8 mouse cellular contexts compared by ENCODE assay signal in genomic region chr9:21168161-21169123, GRCm38 (mm10). TPM values are rescaled to one million over a fixed set of nuclear protein-coding genes. Genes with fewer than 3 reads are reported as not detected.
DNase-seq lines count a peak whose midpoint lies in the region; ATAC-seq and TF ChIP-seq lines count a peak whose summit lies in the region.

No protein-coding gene starts in this region.

- no peak for ATAC-seq in embryonic facial prominence, embryonic 15.5 days (ENCODE audit: insufficient number of reproducible peaks, low FRiP score, low TSS enrichment, low read depth)
- ATAC-seq in heart, embryonic 13.5 days (ENCODE audit: extremely low read depth, insufficient number of reproducible peaks, low FRiP score, low TSS enrichment) = peak; percentile 70
- ATAC-seq in kidney, embryonic 16.5 days (ENCODE audit: low FRiP score, low TSS enrichment) = peak; percentile 55; the same call in 1 of the 2 replicates
- ATAC-seq in liver, postnatal 0 days = peak; percentile 75
- ATAC-seq in neural tube, embryonic 13.5 days (ENCODE audit: low read depth) = peak; percentile 45

- TF ChIP-seq RAD21 in CH12.LX (IDR thresholded peaks at IDR 0.05; ENCODE audit: low read depth, low read length) = peak; percentile 52

- H3K9me3 ChIP-seq in CH12.LX (replicated peaks; ENCODE audit: low read length) = peaks cover 12% of the 10 kb centered on the region
- no peaks in the 10 kb centered on the region for H3K9me3 ChIP-seq in embryonic facial prominence, embryonic 15.5 days (replicated peaks)
- no peaks in the 10 kb centered on the region for H3K9me3 ChIP-seq in heart, embryonic 13.5 days
- no peaks in the 10 kb centered on the region for H3K9me3 ChIP-seq in kidney, embryonic 16.5 days (ENCODE audit: low read length)
- H3K9me3 ChIP-seq in liver, postnatal 0 days (ENCODE audit: low read length) = no peaks in the 10 kb centered on the region
- no peaks in the 10 kb centered on the region for H3K9me3 ChIP-seq in neural tube, embryonic 13.5 days

- TF ChIP-seq CTCF in CH12.LX (conservative IDR thresholded peaks at IDR 0.05 in 1 of 2, IDR thresholded peaks at IDR 0.05 in 1 of 2; ENCODE audit: low read depth in 2 of 2, low read length in 2 of 2) = peak; percentile 82 to 91
- peak; percentile 95 for TF ChIP-seq CTCF in liver, postnatal 0 days (IDR thresholded peaks at IDR 0.05; ENCODE audit: low read depth)

- peaks cover 0 to 21% of the 10 kb centered on the region in 2 experiments for H3K36me3 ChIP-seq in CH12.LX (replicated peaks in 1 of 2; ENCODE audit: control insufficient read depth in 1 of 2, insufficient read depth in 1 of 2, low read length in 1 of 2)
- H3K36me3 ChIP-seq in embryonic facial prominence, embryonic 15.5 days = no peaks in the 10 kb centered on the region
- H3K36me3 ChIP-seq in heart, embryonic 13.5 days = no peaks in the 10 kb centered on the region
- H3K36me3 ChIP-seq in kidney, embryonic 16.5 days (ENCODE audit: insufficient read depth, low read length) = no peaks in the 10 kb centered on the region
- no peaks in the 10 kb centered on the region for H3K36me3 ChIP-seq in liver, postnatal 0 days (replicated peaks; ENCODE audit: insufficient read depth, low read length)
- H3K36me3 ChIP-seq in neural tube, embryonic 13.5 days = no peaks in the 10 kb centered on the region

- peak overlapping the region; percentile 53 for H3K9ac ChIP-seq in CH12.LX (ENCODE audit: insufficient read depth, low read depth)
- peak overlapping the region; percentile 18; the same call in 1 of the 2 replicates for H3K9ac ChIP-seq in embryonic facial prominence, embryonic 15.5 days
- peak overlapping the region; percentile 83 for H3K9ac ChIP-seq in heart, embryonic 13.5 days
- H3K9ac ChIP-seq in kidney, embryonic 16.5 days (replicated peaks; ENCODE audit: low read length) = peak overlapping the region; percentile 64
- H3K9ac ChIP-seq in liver, postnatal 0 days (replicated peaks) = peak overlapping the region; percentile 58
- peak overlapping the region; percentile 27 for H3K9ac ChIP-seq in neural tube, embryonic 13.5 days

- H3K27me3 ChIP-seq in CH12.LX (replicated peaks) = no peaks in the 10 kb centered on the region
- peaks cover 39% of the 10 kb centered on the region for H3K27me3 ChIP-seq in embryonic facial prominence, embryonic 15.5 days
- peaks cover 38% of the 10 kb centered on the region for H3K27me3 ChIP-seq in heart, embryonic 13.5 days (replicated peaks)
- H3K27me3 ChIP-seq in kidney, embryonic 16.5 days (ENCODE audit: insufficient read depth, low read length) = peaks cover 36% of the 10 kb centered on the region
- H3K27me3 ChIP-seq in liver, postnatal 0 days (ENCODE audit: insufficient read depth, low read length) = peaks cover 33% of the 10 kb centered on the region
- H3K27me3 ChIP-seq in neural tube, embryonic 13.5 days = peaks cover 46% of the 10 kb centered on the region

- DNase-seq in CH12.LX (ENCODE audit: extremely low read depth) = peak; percentile 84
- DNase-seq in adrenal gland, postnatal 14 days = peak; percentile 88
- DNase-seq in liver, postnatal 0 days = peak; percentile 87
- DNase-seq in thymus, postnatal 10 days (ENCODE audit: low spot score in 2 of 2) = peak; percentile 57 to 82

- no peak for TF ChIP-seq EP300 in CH12.LX (IDR thresholded peaks at IDR 0.05; ENCODE audit: low read length)
- no peak for TF ChIP-seq EP300 in liver, postnatal 0 days (IDR thresholded peaks at IDR 0.05; ENCODE audit: low read depth)

- peak overlapping the region; percentile 53 for H3K27ac ChIP-seq in CH12.LX (ENCODE audit: insufficient read depth, low read depth)
- H3K27ac ChIP-seq in embryonic facial prominence, embryonic 15.5 days (replicated peaks) = peak overlapping the region; percentile 80
- peak overlapping the region; percentile 97 for H3K27ac ChIP-seq in heart, embryonic 13.5 days (replicated peaks)
- peak overlapping the region; percentile 94 for H3K27ac ChIP-seq in kidney, embryonic 16.5 days (ENCODE audit: low read length)
- H3K27ac ChIP-seq in liver, postnatal 0 days (ENCODE audit: low read depth) = peak overlapping the region; percentile 83
- peak overlapping the region; percentile 69 for H3K27ac ChIP-seq in neural tube, embryonic 13.5 days (replicated peaks)

- dilution Hi-C loops in CH12.LX (cut with MboI; ENCODE audit: extremely low pct_ligation_motif_present, extremely low pct_unique_long_range_greater_than_20kb, low sequenced_read_pairs) = no loop called here

- peak overlapping the region; percentile 31 to 58 (median 54) for H3K4me3 ChIP-seq in CH12.LX (replicated peaks in 1 of 3; ENCODE audit: low read depth in 2 of 3, low read length in 2 of 3, poor library complexity in 1 of 3)
- peak overlapping the region; percentile 26 for H3K4me3 ChIP-seq in embryonic facial prominence, embryonic 15.5 days (replicated peaks)
- peak overlapping the region; percentile 64 for H3K4me3 ChIP-seq in heart, embryonic 13.5 days
- H3K4me3 ChIP-seq in kidney, embryonic 16.5 days (ENCODE audit: low read length) = peak overlapping the region; percentile 37
- H3K4me3 ChIP-seq in liver, postnatal 0 days (ENCODE audit: low read depth, low read length) = peak overlapping the region; percentile 41
- H3K4me3 ChIP-seq in neural tube, embryonic 13.5 days = no peak overlapping the region

- peak overlapping the region; percentile 51 for H3K4me2 ChIP-seq in CH12.LX (ENCODE audit: insufficient read depth, low read depth, poor library complexity, severe bottlenecking)
- H3K4me2 ChIP-seq in embryonic facial prominence, embryonic 15.5 days (replicated peaks) = peak overlapping the region; percentile 40
- peak overlapping the region; percentile 86 for H3K4me2 ChIP-seq in heart, embryonic 13.5 days
- H3K4me2 ChIP-seq in kidney, embryonic 16.5 days (replicated peaks; ENCODE audit: low read depth, low read length) = peak overlapping the region; percentile 52
- H3K4me2 ChIP-seq in liver, postnatal 0 days (ENCODE audit: low read depth, low read length) = peak overlapping the region; percentile 65
- peak overlapping the region; percentile 40 for H3K4me2 ChIP-seq in neural tube, embryonic 13.5 days

- no peak for TF ChIP-seq POLR2A in CH12.LX (IDR thresholded peaks at IDR 0.05; ENCODE audit: low read depth, low read length)

- in situ Hi-C loops in CH12.LX (cut with MboI; ENCODE audit: low pct_ligation_motif_present, low pct_unique_long_range_greater_than_20kb, low sequenced_read_pairs) = no loop called here

- H3K4me1 ChIP-seq in CH12.LX (ENCODE audit: control insufficient read depth in 1 of 2, insufficient read depth in 2 of 2) = peaks cover 19 to 38% of the 10 kb centered on the region in 2 experiments
- H3K4me1 ChIP-seq in embryonic facial prominence, embryonic 15.5 days = peaks cover 52% of the 10 kb centered on the region
- peaks cover 57% of the 10 kb centered on the region for H3K4me1 ChIP-seq in heart, embryonic 13.5 days
- H3K4me1 ChIP-seq in kidney, embryonic 16.5 days (ENCODE audit: insufficient read depth, low read length) = peaks cover 46% of the 10 kb centered on the region
- peaks cover 38% of the 10 kb centered on the region for H3K4me1 ChIP-seq in liver, postnatal 0 days (ENCODE audit: insufficient read depth)
- peaks cover 50% of the 10 kb centered on the region for H3K4me1 ChIP-seq in neural tube, embryonic 13.5 days (replicated peaks)

- WGBS in embryonic facial prominence, embryonic 15.5 days = 7% methylated on average over 30 of the region's 30 CpGs
- 2% methylated on average over 30 of the region's 30 CpGs for WGBS in heart, embryonic 13.5 days
- 8% methylated on average over 30 of the region's 30 CpGs for WGBS in kidney, embryonic 16.5 days
- 5% methylated on average over 30 of the region's 30 CpGs for WGBS in liver, postnatal 0 days (ENCODE audit: insufficient replicate concordance)
- 11% methylated on average over 30 of the region's 30 CpGs for WGBS in neural tube, embryonic 13.5 days

- no peaks in the 10 kb centered on the region for H3K79me2 ChIP-seq in CH12.LX (replicated peaks; ENCODE audit: control insufficient read depth, extremely low read depth, insufficient read depth, poor library complexity, severe bottlenecking)

TF ChIP-seq in CH12.LX, 34 proteins besides CTCF, POLR2A, EP300 and RAD21 (continues in another document):
- no peak for TF ChIP-seq PAX5 (IDR thresholded peaks at IDR 0.05; ENCODE audit: low read length)

RNA-seq across cellular contexts. Expression of gene Pde4a, which starts 2.9 kb away (rescaled TPM):
- total RNA-seq in CH12.LX (2012; rRNA removed) (4.1 and 4.8 TPM in 2 replicates), CH12.LX (2014; rRNA removed) (1.2 and 1.7 TPM in 2 replicates)
- 7.2 and 7.6 TPM in 2 replicates for polyA plus RNA-seq in CH12.LX (2012; ENCODE audit: insufficient read length, low read depth)
- 22.4 and 22.9 TPM in 2 replicates for total RNA-seq in adrenal gland, postnatal 14 days (2021)
- 7.5 and 9.4 TPM in 2 replicates for polyA plus RNA-seq in embryonic facial prominence, embryonic 15.5 days (2015; fragmentation: Nextera tagmentation; extraction: Ambion mirVana)
- 9.5 and 11.3 TPM in 2 replicates for polyA plus RNA-seq in heart, embryonic 13.5 days (2015; fragmentation: Nextera tagmentation; extraction: Ambion mirVana)
- 14.3 and 15.3 TPM in 2 replicates for polyA plus RNA-seq in kidney, embryonic 16.5 days (2015; fragmentation: Nextera tagmentation; extraction: Ambion mirVana)
- 1.4 and 1.5 TPM in 2 replicates for polyA plus RNA-seq in liver, postnatal 0 days (2015; fragmentation: Nextera tagmentation; extraction: Ambion mirVana)
- polyA plus RNA-seq in neural tube, embryonic 13.5 days (2015; fragmentation: Nextera tagmentation; extraction: Ambion mirVana) = 17.5 and 18.9 TPM in 2 replicates

RNA-seq across cellular contexts. Expression of gene Cdc37, which starts 18.7 kb away (rescaled TPM):
- total RNA-seq in CH12.LX (2012; rRNA removed) (227 and 230 TPM in 2 replicates), CH12.LX (2014; rRNA removed) (84.1 and 87.2 TPM in 2 replicates)
- polyA plus RNA-seq in CH12.LX (2012; ENCODE audit: insufficient read length, low read depth) = 447 and 532 TPM in 2 replicates
- 171 and 185 TPM in 2 replicates for total RNA-seq in adrenal gland, postnatal 14 days (2021)
- polyA plus RNA-seq in embryonic facial prominence, embryonic 15.5 days (2015; fragmentation: Nextera tagmentation; extraction: Ambion mirVana) = 296 and 300 TPM in 2 replicates
- 222 and 230 TPM in 2 replicates for polyA plus RNA-seq in heart, embryonic 13.5 days (2015; fragmentation: Nextera tagmentation; extraction: Ambion mirVana)
- polyA plus RNA-seq in kidney, embryonic 16.5 days (2015; fragmentation: Nextera tagmentation; extraction: Ambion mirVana) = 359 and 386 TPM in 2 replicates
- 81.1 and 84.1 TPM in 2 replicates for polyA plus RNA-seq in liver, postnatal 0 days (2015; fragmentation: Nextera tagmentation; extraction: Ambion mirVana)
- 228 and 273 TPM in 2 replicates for polyA plus RNA-seq in neural tube, embryonic 13.5 days (2015; fragmentation: Nextera tagmentation; extraction: Ambion mirVana)

RNA-seq across cellular contexts. Expression of gene Tyk2, which starts 37.4 kb away (rescaled TPM):
- total RNA-seq in CH12.LX (2012; rRNA removed) = 64.3 and 80.0 TPM in 2 replicates
- 39.0 and 40.6 TPM in 2 replicates for total RNA-seq in CH12.LX (2014; rRNA removed)
- 45.1 and 49.6 TPM in 2 replicates for polyA plus RNA-seq in CH12.LX (2012; ENCODE audit: insufficient read length, low read depth)
- 12.6 and 17.3 TPM in 2 replicates for total RNA-seq in adrenal gland, postnatal 14 days (2021)
- 13.9 and 16.0 TPM in 2 replicates for polyA plus RNA-seq in embryonic facial prominence, embryonic 15.5 days (2015; fragmentation: Nextera tagmentation; extraction: Ambion mirVana)
- 13.7 and 14.0 TPM in 2 replicates for polyA plus RNA-seq in heart, embryonic 13.5 days (2015; fragmentation: Nextera tagmentation; extraction: Ambion mirVana)
- polyA plus RNA-seq in kidney, embryonic 16.5 days (2015; fragmentation: Nextera tagmentation; extraction: Ambion mirVana) = 16.1 and 16.3 TPM in 2 replicates
- polyA plus RNA-seq in liver, postnatal 0 days (2015; fragmentation: Nextera tagmentation; extraction: Ambion mirVana) = 4.5 and 5.4 TPM in 2 replicates
- 11.7 TPM in 2 replicates for polyA plus RNA-seq in neural tube, embryonic 13.5 days (2015; fragmentation: Nextera tagmentation; extraction: Ambion mirVana)

Comparison
In these comparisons a context has a peak if more than half of its experiments do, and no peak if none do; other contexts are left out.
1. H3K9ac ChIP-seq: peak in every context shown above with its lines; median percentile 83 in heart, embryonic 13.5 days; 64 in kidney, embryonic 16.5 days; 58 in liver, postnatal 0 days; 53 in CH12.LX; 27 in neural tube, embryonic 13.5 days; 18 in embryonic facial prominence, embryonic 15.5 days.